Mouse (Mus musculus) lung, postnatal 0 days (tissue): Measurements from ENCODE around the gene Wdr66.

ENCODE experiments used
- CTCF ChIP-seq: IDR thresholded peaks from 2 replicates; pipeline ENCODE4 v1.5.1; 2016; ENCODE audit warnings: antibody characterized with exemption, mild to moderate bottlenecking
- EP300 ChIP-seq: IDR thresholded peaks from 2 replicates; pipeline ENCODE4 v1.6.1; 2016; ENCODE audit warnings: antibody characterized with exemption, mild to moderate bottlenecking, control low read depth

DNA sequence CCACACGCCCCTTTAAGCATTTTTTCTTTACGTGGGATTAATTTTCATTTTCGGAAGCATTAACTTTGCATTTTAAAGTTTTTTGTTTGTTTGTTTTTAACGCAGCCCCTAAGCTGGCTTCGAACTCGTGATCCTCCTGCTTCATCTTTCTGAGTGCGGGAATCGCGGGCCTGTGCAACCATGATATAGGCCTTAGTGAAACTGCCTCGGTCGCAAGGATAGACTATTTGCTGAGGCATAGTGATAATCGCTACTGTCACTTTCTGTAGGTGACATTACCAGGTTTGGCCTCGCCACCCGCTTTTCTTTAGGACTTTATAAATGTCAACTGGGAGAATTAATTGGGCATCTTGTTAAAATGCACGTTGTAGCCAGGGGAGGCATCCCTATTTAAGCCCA is 23.4 kb upstream of the Wdr66 start:
- TF ChIP-seq CTCF (no peak), EP300 (no peak)
